Mouse (Mus musculus) left cerebral cortex, adult 18-20 months (tissue): ENCODE results near the gene Abcg1. TPM values are rescaled to one million over a fixed set of nuclear protein-coding genes. Genes with fewer than 3 reads are reported as not detected.

Source experiments
- DNase-seq, 2 experiments: peaks; one replicate each; pipeline ENCODE4 v3.0.0; 2021 to 2022; ENCODE audit warnings: low spot score in 2 of 2, mixed read lengths in 1 of 2
- long read RNA-seq, 2 experiments: library from polyadenylated mRNA; stranded (forward); transcript quantifications; one replicate each; pipeline ENCODE4 v2.0.0; 2021
- total RNA-seq, 2 experiments: library from RNA; stranded (reverse); gene quantifications; 2 replicates each; pipeline ENCODE4 v1.2.3; 2021

The Abcg1 gene
- total RNA-seq = 10 to 100 TPM; 70.5 to 80.0 TPM
- long read RNA-seq, experiment 1, full-length matches to known transcripts = 11 of 22 reads
- long read RNA-seq, experiment 1, partial matches to known transcripts = 2 of 22 reads
- long read RNA-seq, experiment 1, other reads (novel, unspliced or antisense) = 9 of 22 reads
- long read RNA-seq, experiment 2, full-length matches to known transcripts = 8 of 15 reads
- long read RNA-seq, experiment 2, partial matches to known transcripts = 1 of 15 reads
- long read RNA-seq, experiment 2, other reads (novel, unspliced or antisense) = 6 of 15 reads

GRCm38 (mm10) chr17:31057151-31057890 lies at the start of gene Abcg1:
Gene Abcg1 (plus strand): TSS chr17:31057675.
- peak; percentile 71 to 79 for DNase-seq

DNA sequence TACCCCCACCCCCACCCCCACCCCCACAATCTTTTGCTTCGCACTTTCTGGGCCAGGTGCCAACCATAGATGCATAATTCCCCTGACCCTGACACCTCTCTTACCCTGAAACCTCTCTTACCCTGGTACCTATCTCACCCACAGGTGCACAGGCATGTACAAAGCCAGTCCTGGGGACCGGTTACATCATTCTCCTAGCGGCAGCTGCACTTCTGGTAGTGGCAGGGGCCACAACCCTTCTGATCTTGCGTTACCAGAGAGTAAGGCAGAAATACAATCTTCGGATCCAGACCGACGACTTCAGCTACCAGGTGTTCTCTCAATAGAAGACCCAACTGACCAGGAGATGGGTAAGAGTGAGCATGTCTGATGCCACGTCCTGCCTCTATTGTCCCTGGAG lies 49.1 kb upstream of the Abcg1 start:
- DNase-seq = no peak

- DNase-seq = peak; percentile 44 to 61
Observed at GRCm38 (mm10) chr17:31011551-31012394, 45.7 kb upstream of the Abcg1 start.

DNA sequence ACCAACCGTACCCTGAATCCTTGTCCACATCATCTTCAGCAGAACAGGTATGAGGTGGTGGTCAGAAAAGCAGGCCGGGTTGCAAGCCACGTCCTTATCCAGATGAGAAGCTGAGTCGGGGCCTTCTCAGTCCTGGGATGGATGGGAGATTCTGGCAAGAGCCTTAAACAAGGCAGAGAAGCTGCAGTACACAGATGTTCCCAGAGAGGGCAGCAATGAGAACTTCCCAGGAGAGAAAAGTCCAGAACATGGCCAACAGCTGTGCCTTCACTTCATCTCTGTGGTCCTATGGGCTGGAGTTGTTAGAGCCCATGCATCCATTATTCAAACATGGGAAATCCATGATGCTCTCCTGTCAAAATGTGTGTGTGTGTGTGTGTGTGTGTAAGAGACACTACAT lies 39.2 kb upstream of the Abcg1 start:
- DNase-seq = peak; percentile 49 to 71

DNA sequence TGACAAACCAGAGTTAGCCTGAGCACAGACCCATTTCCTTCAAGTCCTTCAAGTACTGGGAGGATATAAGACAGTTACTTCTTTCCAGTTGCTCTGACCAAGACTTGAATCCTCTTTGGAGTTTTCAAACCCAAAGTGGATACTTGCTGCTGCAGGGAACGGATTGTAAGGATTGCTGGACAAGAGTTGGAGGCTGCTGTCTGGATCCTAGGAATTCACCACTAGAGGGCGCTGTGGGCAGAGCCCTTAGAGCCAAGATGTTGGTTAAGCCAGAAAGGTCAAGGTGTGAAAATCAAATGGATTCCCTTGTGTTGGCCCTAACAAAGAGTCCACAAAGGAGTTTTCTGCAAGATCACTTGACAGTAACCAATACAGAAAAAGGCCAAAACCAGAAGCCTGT lies 38.0 kb upstream of the Abcg1 start:
- peak; percentile 62 to 78 for DNase-seq

- no peak for DNase-seq
Observed at GRCm38 (mm10) chr17:31020078-31020477, 37.4 kb upstream of the Abcg1 start.

DNA sequence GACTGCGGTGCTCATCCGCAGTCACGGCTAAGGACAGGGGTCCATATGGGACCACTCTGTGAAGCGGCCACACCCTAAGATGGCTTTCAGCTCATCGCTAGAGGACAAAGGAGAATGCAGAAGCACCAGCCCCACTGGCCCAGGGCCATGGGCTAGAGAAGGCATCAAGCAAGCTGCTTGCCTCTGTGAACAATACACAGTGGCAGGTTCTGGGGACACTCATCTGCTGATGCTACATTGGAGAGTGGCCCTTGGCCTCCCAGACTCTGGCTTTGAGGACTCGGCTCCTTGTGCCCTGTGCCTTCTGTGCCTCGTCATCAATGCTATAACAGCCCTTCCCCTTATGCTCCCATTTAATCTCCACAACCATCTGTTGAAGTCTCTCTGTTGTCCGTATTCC lies 36.2 kb upstream of the Abcg1 start:
- DNase-seq = no peak

DNA sequence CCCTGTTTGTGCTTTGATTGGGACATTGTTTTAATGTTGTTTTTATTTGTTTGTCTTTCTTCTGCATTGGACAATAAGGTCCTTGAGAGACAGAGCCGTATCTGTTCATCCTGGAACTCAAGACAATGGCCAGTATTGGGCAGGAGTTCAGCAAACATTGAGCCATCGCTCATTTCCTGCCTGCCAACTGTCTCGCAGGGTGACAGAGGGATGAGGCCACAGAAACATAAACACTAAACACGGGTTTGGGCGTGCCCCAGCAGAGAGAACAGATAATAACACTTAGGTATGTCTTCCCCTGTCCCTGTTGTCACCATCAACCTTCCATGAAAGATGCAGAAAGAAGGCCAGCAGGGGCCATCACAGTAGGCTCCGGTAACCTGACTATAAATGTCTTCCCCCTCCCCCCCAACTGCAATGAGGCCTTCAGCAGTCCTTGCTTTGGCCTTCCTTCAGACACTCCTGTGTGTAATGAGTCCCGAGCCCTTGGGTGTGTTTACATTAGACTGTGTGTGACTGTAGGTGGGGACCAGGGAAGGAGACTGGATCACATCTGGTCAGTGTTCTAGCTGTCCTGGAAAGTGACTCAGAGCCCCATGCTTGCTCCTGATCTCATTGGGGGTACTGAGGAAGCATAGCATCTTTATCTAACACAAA lies 33.2 kb upstream of the Abcg1 start:
- no peak for DNase-seq

DNA sequence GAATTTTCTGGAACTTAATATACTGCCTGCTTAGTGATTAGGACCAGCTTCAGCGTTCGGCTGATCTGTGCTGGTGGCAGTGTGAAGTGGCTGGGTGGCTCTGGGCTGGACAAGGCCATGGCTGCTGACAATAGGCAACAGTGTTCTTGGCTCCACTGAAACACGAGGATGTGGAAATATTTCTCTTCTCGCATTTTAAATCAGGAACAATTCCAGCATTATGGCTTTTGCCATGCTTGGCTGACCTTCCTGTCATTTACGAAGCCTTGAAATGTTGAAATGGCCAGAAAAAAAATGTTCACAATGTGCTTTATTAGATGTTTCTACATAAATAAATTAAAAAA lies 32.7 kb upstream of the Abcg1 start:
- no peak for DNase-seq

GRCm38 (mm10) chr17:31026986-31027385 lies 30.5 kb upstream of the Abcg1 start:
- no peak for DNase-seq

DNA sequence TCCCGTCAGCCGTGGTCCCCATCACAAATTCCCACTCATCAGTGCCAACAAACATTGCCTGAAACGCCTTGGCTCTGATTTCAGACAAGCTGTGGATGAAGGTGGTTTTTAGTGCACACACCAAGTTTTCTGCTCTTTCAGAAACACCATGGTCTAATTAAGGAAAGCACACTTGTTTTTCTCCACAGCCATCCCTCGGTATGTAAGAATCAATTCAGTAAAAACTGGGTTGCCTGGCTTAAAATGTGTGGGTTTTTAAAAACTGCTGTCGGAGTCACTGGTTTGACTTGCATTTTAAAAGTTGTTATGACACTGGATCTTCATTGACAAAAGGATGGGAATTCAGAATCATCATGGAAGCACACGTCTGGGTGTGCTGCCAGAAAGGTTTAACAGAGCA lies 29.8 kb upstream of the Abcg1 start:
- DNase-seq = no peak

GRCm38 (mm10) chr17:31028821-31029370 lies 28.6 kb upstream of the Abcg1 start:
- DNase-seq = no peak

DNA sequence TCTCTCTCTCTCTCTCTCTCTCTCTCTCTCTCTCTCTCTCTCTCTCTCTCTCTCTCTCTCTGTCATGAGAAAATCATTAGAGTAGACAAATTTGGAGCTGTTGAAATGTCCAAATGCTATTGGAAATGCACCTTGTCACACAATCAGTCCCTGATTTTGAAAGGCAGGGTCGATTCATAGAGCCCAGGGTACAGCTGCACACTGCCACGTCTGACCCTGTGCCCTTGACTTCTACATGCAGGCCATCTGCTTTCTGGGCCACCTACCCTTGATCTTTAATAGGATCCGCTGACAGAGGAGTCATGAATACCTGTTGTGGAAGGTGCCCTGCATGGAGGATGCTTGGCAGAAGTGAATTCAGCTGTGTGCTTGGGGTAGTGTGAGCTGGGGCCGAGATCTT lies 28.1 kb upstream of the Abcg1 start:
- no peak for DNase-seq

DNA sequence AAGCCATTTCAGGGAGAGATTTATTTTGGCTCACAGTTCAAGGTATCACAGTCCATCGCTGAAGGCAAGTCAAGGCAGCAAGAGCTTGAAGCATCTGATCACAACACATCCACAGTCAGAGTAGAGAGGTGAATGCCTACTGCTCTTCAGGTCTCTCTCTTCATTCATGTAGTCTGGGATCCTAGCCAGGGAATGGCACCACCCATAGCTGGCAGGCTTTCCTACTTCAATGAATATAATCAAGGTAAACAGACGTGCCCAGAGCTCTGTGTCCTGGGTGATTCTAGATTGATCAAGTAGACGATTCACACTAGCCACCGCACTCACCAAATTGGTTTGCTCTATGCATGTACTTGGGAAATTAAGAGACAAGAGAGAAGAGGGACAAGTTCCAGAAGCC lies 25.1 kb upstream of the Abcg1 start:
- no peak for DNase-seq

GRCm38 (mm10) chr17:31033251-31033650 lies 24.2 kb upstream of the Abcg1 start:
- DNase-seq = no peak

DNA sequence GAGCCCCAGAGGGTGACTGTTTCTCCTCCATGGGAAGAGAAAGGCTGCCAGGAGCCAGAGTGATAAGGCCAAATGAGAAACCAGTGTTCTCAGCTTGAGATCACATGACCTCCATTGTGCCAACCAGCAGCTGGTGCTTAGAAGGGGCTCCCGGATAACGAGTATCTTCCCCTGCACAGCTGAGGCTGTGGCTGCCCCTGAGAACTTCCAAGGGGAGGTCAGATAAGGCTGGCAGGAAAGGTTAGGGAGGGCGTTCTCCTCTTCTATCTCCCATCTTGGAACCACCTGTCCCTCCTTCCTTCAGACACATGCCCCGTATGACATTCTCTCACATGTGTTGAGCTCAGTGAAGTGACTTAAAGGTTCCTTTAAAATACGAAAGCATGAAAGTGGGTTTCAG lies 23.3 kb upstream of the Abcg1 start:
- no peak for DNase-seq

DNA sequence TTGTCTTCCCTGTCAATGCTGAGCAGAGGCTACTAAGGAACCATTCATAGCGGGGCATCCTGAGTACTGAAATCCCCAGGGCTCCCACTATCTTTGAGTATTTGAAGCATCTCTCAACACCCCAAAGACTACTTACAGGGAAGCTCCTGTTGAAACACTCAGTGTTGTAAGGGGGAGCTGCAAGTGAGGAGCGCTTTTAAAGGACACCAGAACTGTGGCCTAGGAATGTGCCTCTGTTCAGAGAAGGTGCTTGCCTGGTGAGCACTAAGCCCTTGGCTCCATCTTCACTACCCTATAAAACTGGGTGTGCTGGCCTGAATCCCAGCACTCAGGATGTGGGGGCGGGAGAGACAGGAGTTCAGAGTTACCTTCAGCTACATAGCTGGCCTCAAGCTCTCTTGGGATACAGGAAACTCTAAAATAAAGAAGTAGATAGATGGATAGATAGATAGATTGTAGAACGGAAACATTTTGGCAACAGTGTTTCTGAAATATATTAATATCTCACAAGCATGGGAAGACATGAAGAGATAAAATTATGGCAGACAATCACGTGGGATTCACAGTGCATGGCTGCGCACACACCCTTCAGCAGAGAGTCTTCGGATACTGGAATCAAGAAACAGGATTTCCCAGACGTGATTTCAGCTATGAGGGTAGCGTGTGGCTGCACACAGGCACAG lies 22.7 kb upstream of the Abcg1 start:
- DNase-seq = no peak

- peak; percentile 56 to 64 for DNase-seq
Observed at GRCm38 (mm10) chr17:31036168-31036876, 21.2 kb upstream of the Abcg1 start.

- DNase-seq = no peak
Observed at GRCm38 (mm10) chr17:31037331-31037730, 20.1 kb upstream of the Abcg1 start.

DNA sequence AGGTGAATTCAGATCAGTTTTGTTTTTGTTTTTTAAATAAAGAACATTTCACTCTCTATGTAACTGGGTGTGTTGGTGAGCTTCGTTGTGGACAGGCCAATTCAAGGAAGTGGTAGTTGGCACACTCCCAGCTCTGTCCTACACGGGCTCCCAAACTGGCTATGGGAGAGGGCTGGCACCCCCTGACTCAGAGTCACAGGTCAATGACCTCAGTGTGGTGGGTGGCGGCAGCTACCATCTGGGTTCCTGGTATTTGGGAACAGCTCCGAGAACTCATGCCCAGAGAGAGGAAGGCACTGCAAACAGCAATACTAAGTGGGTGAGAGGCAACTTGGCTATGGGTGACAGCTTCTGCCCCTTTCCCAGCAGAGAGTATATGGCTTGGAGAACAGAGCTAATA lies 19.1 kb upstream of the Abcg1 start:
- DNase-seq = no peak
